Mouse (Mus musculus) gonadal fat pad, adult 2 months (tissue): Measurements from ENCODE around the gene Vps25. TPM values are rescaled to one million over a fixed set of nuclear protein-coding genes. Genes with fewer than 3 reads are reported as not detected.

Source experiments
- DNase-seq: peaks from one replicate; pipeline ENCODE4 v3.0.0-alpha.2; 2012; ENCODE audit warnings: low read depth
- polyA plus RNA-seq: library from polyadenylated mRNA; depleted of rRNA; stranded (reverse); fragments of >200 nt; gene quantifications from 2 replicates; pipeline ENCODE4 v1.2.3, GENCODE M21; 2012; rRNA removed

The Vps25 gene
- polyA plus RNA-seq, 1 experiment = 108 TPM

GRCm38 (mm10) chr11:101276319-101277070, 23.0 kb downstream of the Vps25 start:
- no peak for DNase-seq

- DNase-seq = no peak
These were observed 24.1 kb downstream of the Vps25 start for GRCm38 (mm10) chr11:101277381-101278222.

DNA sequence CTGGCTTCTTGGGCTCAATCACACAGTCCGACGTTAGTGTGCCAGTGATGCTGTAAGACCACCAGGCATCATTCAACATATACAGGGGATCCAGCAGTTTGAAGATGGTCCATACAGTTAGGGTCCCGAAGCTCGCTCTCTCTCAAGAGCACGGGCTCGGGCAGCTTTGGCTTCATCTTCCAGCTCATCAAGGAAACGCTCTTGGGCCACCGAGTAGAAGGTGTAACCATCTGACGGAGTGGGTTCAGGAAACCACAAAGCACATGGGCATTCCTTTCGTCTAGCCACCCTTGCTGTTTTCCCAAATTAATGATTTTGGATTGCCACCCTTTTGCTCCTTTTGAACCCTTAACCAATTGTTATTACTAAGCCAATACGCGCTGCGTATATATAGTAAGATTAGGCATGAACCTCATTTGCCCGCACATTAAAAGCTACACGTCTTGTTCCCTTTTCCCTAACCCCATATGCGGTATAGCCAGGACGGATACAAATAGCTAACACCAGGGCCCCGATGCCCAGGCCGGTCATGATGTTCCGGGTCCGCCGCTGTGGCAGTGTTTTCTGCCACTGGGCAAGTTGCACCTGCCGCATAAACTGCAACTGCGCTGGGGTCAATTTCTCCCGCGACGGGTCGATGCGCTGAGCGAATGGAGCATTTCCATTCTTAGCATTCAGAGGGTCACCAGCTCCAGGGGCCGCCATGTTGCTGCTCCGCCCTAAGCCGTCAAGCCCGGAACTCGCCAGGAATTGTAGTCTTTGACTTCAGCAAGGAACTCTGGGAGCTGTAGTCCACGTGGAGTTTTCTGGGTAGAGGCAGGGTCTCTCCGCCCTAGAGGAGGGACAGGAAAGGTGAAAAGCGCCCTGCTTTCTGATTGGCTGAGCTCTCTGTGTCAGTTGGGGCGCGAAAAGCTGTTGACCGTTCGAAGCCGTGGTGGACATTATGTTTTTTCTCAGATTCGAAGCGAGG, 25.0 kb downstream of the Vps25 start, which contains the start of the genes Cntd1 and Coa3:
Gene Cntd1 (plus strand): TSS at position 790 of the 970 bp plus-strand sequence.
Gene Coa3 (minus strand): TSS at position 892 of the 970 bp plus-strand sequence.
- DNase-seq = no peak

DNA sequence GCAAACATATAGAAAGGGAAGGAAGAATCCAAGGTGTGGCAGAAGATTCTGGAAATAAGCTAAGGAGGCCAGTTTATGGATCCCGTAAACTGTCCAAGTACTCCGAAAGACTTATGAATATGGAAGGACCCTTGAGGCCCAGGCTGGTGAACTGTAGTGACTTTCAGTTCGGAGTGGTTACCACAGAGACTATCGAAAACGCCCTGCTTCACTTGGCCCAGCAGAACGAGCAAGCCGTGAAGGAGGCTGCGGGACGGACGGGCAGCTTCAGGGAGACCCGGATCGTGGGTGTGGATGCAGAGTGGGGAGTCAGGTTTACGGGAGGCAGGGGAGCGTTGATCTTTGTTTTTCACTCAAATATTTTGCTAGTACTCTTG, 25.7 kb downstream of the Vps25 start:
- DNase-seq = no peak

GRCm38 (mm10) chr11:101280837-101281236, 27.3 kb downstream of the Vps25 start:
- no peak for DNase-seq

GRCm38 (mm10) chr11:101282896-101283295, 29.4 kb downstream of the Vps25 start:
- DNase-seq = no peak

- no peak for DNase-seq
These were observed 30.3 kb downstream of the Vps25 start for GRCm38 (mm10) chr11:101283805-101284204.

GRCm38 (mm10) chr11:101287306-101287705, 33.8 kb downstream of the Vps25 start:
- DNase-seq = no peak

DNA sequence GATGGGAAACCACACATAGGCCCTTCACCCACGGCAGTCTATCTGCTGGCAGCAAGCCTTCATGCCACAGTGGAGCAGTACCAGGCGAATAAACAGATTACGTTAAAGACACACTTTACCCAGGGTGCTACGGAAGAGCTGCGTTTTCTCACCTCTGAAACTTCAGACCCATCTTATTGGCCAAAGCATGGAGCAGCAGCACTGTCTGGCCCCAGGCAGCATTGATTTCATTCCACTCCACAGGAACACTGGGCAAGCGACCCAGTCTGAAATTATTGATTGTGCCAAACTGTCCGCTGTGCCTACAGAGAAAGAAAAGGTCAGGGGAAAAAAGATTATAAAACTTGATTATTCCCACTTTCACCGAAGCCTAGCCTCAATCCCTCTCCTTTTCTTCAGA, 37.7 kb downstream of the Vps25 start:
- no peak for DNase-seq

DNA sequence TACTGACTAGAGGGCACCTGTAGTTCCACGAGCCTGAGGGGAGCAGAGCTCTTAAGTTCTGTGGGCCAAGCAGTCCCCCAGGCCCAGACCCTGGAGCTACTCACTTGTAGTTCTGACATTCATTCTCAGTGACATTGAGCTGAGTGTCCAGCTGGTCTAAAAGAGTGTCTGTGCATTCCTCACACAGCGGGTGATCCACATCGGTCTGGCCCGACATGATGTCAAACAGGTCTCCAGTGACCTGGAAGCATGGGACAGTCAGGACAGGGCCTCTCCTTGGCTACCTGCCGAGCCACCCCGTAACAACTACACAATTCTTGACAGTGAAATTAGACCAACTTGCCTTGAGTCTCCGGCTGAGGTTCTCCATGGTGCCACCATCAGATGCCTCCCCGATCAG, 41.7 kb downstream of the Vps25 start:
- DNase-seq = no peak

GRCm38 (mm10) chr11:101300881-101301280, 47.4 kb downstream of the Vps25 start:
- no peak for DNase-seq

DNA sequence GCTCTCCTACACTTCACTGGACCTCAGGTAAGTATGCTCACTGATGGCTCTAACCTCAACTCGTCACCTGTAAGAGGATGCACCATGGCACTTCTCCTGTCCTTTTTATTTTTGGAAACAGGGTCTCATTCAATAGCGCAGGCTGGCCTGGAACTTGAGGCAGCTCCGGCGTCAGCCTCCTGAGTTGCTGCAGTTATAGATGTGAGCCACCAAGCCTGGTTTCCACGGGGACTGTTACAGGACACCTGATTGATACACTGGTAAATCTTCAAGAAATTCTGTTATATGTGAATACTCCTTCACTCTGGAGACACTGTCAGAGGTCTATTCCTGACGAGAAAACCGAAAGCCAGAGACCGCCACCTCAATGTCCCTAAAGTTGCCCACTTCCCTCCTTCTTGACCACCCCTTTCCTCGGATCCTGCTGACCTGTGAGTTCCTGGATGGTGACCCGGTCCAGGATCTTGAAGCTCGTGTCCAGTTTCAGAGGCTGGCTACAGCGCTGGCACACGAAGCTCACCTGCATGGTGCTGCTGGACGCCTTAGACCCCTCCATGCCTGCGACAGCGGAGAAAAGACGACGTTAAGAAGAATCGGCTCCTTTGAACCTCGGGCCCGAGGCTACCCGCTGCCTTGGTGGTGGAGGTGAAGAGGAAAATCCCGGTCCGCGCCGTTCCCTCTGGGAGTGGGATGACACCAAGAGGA, 47.9 kb downstream of the Vps25 start:
- DNase-seq = no peak

GRCm38 (mm10) chr11:101302004-101302798, 48.7 kb downstream of the Vps25 start, which contains the start of gene Becn1:
Gene Becn1, minus strand, starts transcription at chr11:101302286.
- no peak for DNase-seq

GRCm38 (mm10) chr11:101307744-101308143, 54.2 kb downstream of the Vps25 start:
- no peak for DNase-seq

Other genes starting within 250 kb of the Vps25 start
- gene Atp6v0a1, start 244.3 kb upstream of the Vps25 start, polyA plus RNA-seq = 114 and 137 TPM in 2 replicates
- 44.6 and 52.9 TPM in 2 replicates for gene Naglu, start 183.7 kb upstream of the Vps25 start, polyA plus RNA-seq
- 0.43 and 0.55 TPM in 2 replicates for gene Hsd17b1, start 175.3 kb upstream of the Vps25 start, polyA plus RNA-seq
- 62.6 and 70.1 TPM in 2 replicates for gene Coasy, start 171.1 kb upstream of the Vps25 start, polyA plus RNA-seq
- gene Mlx, start 166.4 kb upstream of the Vps25 start, polyA plus RNA-seq = 35.0 and 54.3 TPM in 2 replicates
- gene Psmc3ip, start 158.3 kb upstream of the Vps25 start, polyA plus RNA-seq = 1.5 and 2.9 TPM in 2 replicates
- gene Retreg3, start 133.8 kb upstream of the Vps25 start, polyA plus RNA-seq = 56.3 and 66.7 TPM in 2 replicates
- 9.0 and 24.0 TPM in 2 replicates for gene Tubg1, start 133.8 kb upstream of the Vps25 start, polyA plus RNA-seq
- gene Tubg2, start 97.8 kb upstream of the Vps25 start, polyA plus RNA-seq = 3.4 and 3.6 TPM in 2 replicates
- gene Cntnap1, start 83.2 kb upstream of the Vps25 start, polyA plus RNA-seq = 3.7 and 4.1 TPM in 2 replicates
- gene Plekhh3, start 82.4 kb upstream of the Vps25 start, polyA plus RNA-seq = 22.7 and 28.6 TPM in 2 replicates
- 0.34 and 0.45 TPM in 2 replicates for gene Ccr10, start 78.3 kb upstream of the Vps25 start, polyA plus RNA-seq
- 39.4 and 46.5 TPM in 2 replicates for gene Ezh1, start 27.2 kb upstream of the Vps25 start, polyA plus RNA-seq
- gene Ramp2, start 7.7 kb upstream of the Vps25 start, polyA plus RNA-seq = 97.9 and 146 TPM in 2 replicates
- 9.5 and 14.6 TPM in 2 replicates for gene Wnk4, start 6.9 kb downstream of the Vps25 start, polyA plus RNA-seq
- gene Cntd1, start 25.3 kb downstream of the Vps25 start, polyA plus RNA-seq = 0.75 and 0.88 TPM in 2 replicates
- gene Coa3, start 25.4 kb downstream of the Vps25 start, polyA plus RNA-seq = 157 and 167 TPM in 2 replicates
- gene Becn1, start 48.6 kb downstream of the Vps25 start, polyA plus RNA-seq = 122 and 158 TPM in 2 replicates
- gene Psme3, start 62.5 kb downstream of the Vps25 start, polyA plus RNA-seq = 51.5 and 57.8 TPM in 2 replicates
- 3.2 and 3.6 TPM in 2 replicates for gene Aoc2, start 71.4 kb downstream of the Vps25 start, polyA plus RNA-seq
- 306 and 337 TPM in 2 replicates for gene Aoc3, start 76.9 kb downstream of the Vps25 start, polyA plus RNA-seq
- 0.32 and 0.80 TPM in 2 replicates for gene G6pc, start 113.9 kb downstream of the Vps25 start, polyA plus RNA-seq
- gene Aarsd1, start 163.9 kb downstream of the Vps25 start, polyA plus RNA-seq = 30.4 and 33.7 TPM in 2 replicates
- gene Gm27029, start 171.1 kb downstream of the Vps25 start, polyA plus RNA-seq = 0.19 and 0.34 TPM in 2 replicates
- gene Rundc1, start 171.4 kb downstream of the Vps25 start, polyA plus RNA-seq = 25.6 and 26.5 TPM in 2 replicates
- 12.3 and 15.3 TPM in 2 replicates for gene Ptges3l, start 171.6 kb downstream of the Vps25 start, polyA plus RNA-seq
- 406 and 583 TPM in 2 replicates for gene Rpl27, start 188.6 kb downstream of the Vps25 start, polyA plus RNA-seq
- gene Ifi35, start 194.7 kb downstream of the Vps25 start, polyA plus RNA-seq = 45.9 and 61.9 TPM in 2 replicates
- gene Rnd2, start 211.3 kb downstream of the Vps25 start, polyA plus RNA-seq = 16.3 and 21.6 TPM in 2 replicates
- gene Vat1, start 212.5 kb downstream of the Vps25 start, polyA plus RNA-seq = 140 and 168 TPM in 2 replicates